Mouse (Mus musculus): ENCODE data around the gene Eid1.

DNA sequence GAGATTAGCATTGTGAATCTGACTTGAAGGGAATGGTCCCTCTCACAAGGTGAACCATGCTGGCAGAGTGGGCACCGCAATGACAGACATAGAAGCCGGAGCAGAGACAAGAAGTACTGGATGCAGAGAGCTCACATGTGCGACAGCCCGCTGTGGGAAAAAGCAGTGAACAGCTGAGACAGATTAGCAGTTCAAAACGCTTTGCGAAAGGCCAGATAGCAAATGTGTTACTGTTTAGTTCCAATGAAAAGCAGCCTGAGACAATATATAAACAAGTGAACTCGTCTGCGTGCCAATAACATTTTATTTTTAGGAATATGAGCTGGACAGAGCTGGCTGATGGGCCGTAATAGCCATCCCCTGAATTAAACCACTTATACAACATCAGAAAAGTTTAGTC is 8.9 kb downstream of the Eid1 start:
- TF ChIP-seq POLR2A (IDR thresholded peaks at IDR 0.05; ENCODE audit: borderline replicate concordance, control insufficient read depth, low read depth, low read length): no peak
- TF ChIP-seq CTCF (IDR thresholded peaks at IDR 0.05; ENCODE audit: control insufficient read depth, insufficient read depth, low read length): no peak
